Mouse (Mus musculus) neural tube, embryonic 11.5 days (tissue): ENCODE data around the gene Galc. TPM values are rescaled to one million over a fixed set of nuclear protein-coding genes. Genes with fewer than 3 reads are reported as not detected.

Experiments
- ATAC-seq: fragments of 200-750 bp; cut with Nextera tagmentation; 2 replicates; pipeline ENCODE4 v1.8.0; 2017; ENCODE audit warnings: moderate number of reproducible peaks, mild to moderate bottlenecking, moderate TSS enrichment, moderate library complexity; ENCODE audit not compliant: insufficient read depth, low FRiP score, low TSS enrichment
- DNase-seq: peaks from one replicate; pipeline ENCODE4 v3.0.0-alpha.2; 2015; ENCODE audit warnings: low spot score
- H3K27ac ChIP-seq: fragments of 300-500 bp; sonication (generic); 2 replicates; pipeline ENCODE4 v1.5.1; 2014; ENCODE audit warnings: low read depth, mild to moderate bottlenecking, low read length
- H3K27me3 ChIP-seq: fragments of 300-500 bp; sonication (generic); 2 replicates; pipeline ENCODE4 v1.6.1; 2014; ENCODE audit warnings: mild to moderate bottlenecking, low read length, mixed read lengths; ENCODE audit not compliant: control insufficient read depth, insufficient read depth
- H3K36me3 ChIP-seq: fragments of 300-500 bp; sonication (generic); 2 replicates; pipeline ENCODE4 v1.6.1; 2014; ENCODE audit warnings: mild to moderate bottlenecking, low read length, moderate library complexity, mixed read lengths; ENCODE audit not compliant: control insufficient read depth, insufficient read depth
- H3K4me1 ChIP-seq: fragments of 300-500 bp; sonication (generic); 2 replicates; pipeline ENCODE4 v1.6.1; 2014; ENCODE audit warnings: low read length, mixed read lengths; ENCODE audit not compliant: control insufficient read depth, insufficient read depth
- H3K4me2 ChIP-seq: fragments of 300-500 bp; sonication (generic); 2 replicates; pipeline ENCODE4 v1.6.1; 2014; ENCODE audit warnings: low read depth, mild to moderate bottlenecking, moderate library complexity
- H3K4me3 ChIP-seq: fragments of 300-500 bp; sonication (generic); 2 replicates; pipeline ENCODE4 v1.5.1; 2014; ENCODE audit warnings: low read depth, low read length
- H3K9ac ChIP-seq: fragments of 300-500 bp; sonication (generic); 2 replicates; pipeline ENCODE4 v1.6.1; 2014; ENCODE audit warnings: mild to moderate bottlenecking, low read length
- H3K9me3 ChIP-seq: fragments of 300-500 bp; sonication (generic); 2 replicates; pipeline ENCODE4 v1.6.1; 2016; ENCODE audit warnings: low read length; ENCODE audit not compliant: control insufficient read depth
- WGBS: fragments of 180-500 bp; shearing (Covaris S2); extraction: QIAGEN DNeasy Blood & Tissue Kit; methylation state at CpG from one replicate; pipeline ENCODE4 v1.1.7; 2014; 5-methylcytosine and 5-hydroxymethylcytosine counted together
- polyA plus RNA-seq: library from polyadenylated mRNA; unstranded; fragments of >200 nt; fragmentation: Nextera tagmentation; extraction: Ambion mirVana; gene quantifications from 2 replicates; pipeline ENCODE4 v1.2.1, GENCODE M21; 2014

Gene Galc
- polyA plus RNA-seq, 1 experiment from 2014 or later = 15.0 TPM

- no peak overlapping the region for H3K27ac ChIP-seq
- H3K4me2 ChIP-seq = no peak overlapping the region
- no peaks in the 10 kb centered on the region for H3K9me3 ChIP-seq
- no peak for DNase-seq
- H3K4me1 ChIP-seq = no peaks in the 10 kb centered on the region
- no peak overlapping the region for H3K9ac ChIP-seq
- no peak for ATAC-seq
- no peaks in the 10 kb centered on the region for H3K27me3 ChIP-seq
- no peak overlapping the region for H3K4me3 ChIP-seq
- 93% methylated on average over 16 of the region's 16 CpGs for WGBS
- no peaks in the 10 kb centered on the region for H3K36me3 ChIP-seq
Observed at GRCm38 (mm10) chr12:98180235-98180800, 78.9 kb downstream of the Galc start.

- ATAC-seq = no peak
- DNase-seq = no peak
- Histone ChIP-seq H3K4me3 (no peak overlapping the region), H3K4me2 (no peak overlapping the region), H3K27ac (no peak overlapping the region), H3K9ac (no peak overlapping the region), H3K27me3 (no peaks in the 10 kb centered on the region), H3K4me1 (no peaks in the 10 kb centered on the region), H3K9me3 (no peaks in the 10 kb centered on the region), H3K36me3 (no peaks in the 10 kb centered on the region)
- 76% methylated on average over 1 of the region's 1 CpGs for WGBS
Observed at GRCm38 (mm10) chr12:98179496-98179895, 79.8 kb downstream of the Galc start.

GRCm38 (mm10) chr12:98176632-98177031, 82.6 kb downstream of the Galc start:
- Histone ChIP-seq H3K27me3 (no peaks in the 10 kb centered on the region), H3K4me2 (no peak overlapping the region), H3K9ac (no peak overlapping the region), H3K9me3 (no peaks in the 10 kb centered on the region), H3K36me3 (no peaks in the 10 kb centered on the region), H3K4me1 (no peaks in the 10 kb centered on the region), H3K27ac (no peak overlapping the region), H3K4me3 (no peak overlapping the region)
- DNase-seq (no peak), ATAC-seq (no peak)
- 91% methylated on average over 2 of the region's 2 CpGs for WGBS

- H3K27ac ChIP-seq = no peak overlapping the region
- H3K36me3 ChIP-seq = no peaks in the 10 kb centered on the region
- 83% methylated on average over 3 of the region's 3 CpGs for WGBS
- no peak overlapping the region for H3K9ac ChIP-seq
- H3K4me3 ChIP-seq = no peak overlapping the region
- H3K4me2 ChIP-seq = no peak overlapping the region
- ATAC-seq (no peak), DNase-seq (no peak)
- H3K9me3 ChIP-seq = no peaks in the 10 kb centered on the region
- H3K27me3 ChIP-seq = no peaks in the 10 kb centered on the region
- peaks cover 5% of the 10 kb centered on the region; the same call in 1 of the 2 replicates for H3K4me1 ChIP-seq
Observed at GRCm38 (mm10) chr12:98161901-98162300, 97.4 kb downstream of the Galc start.

GRCm38 (mm10) chr12:98160867-98161266, 98.4 kb downstream of the Galc start:
- Histone ChIP-seq H3K9me3 (no peaks in the 10 kb centered on the region), H3K4me1 (peaks cover 5% of the 10 kb centered on the region; the same call in 1 of the 2 replicates), H3K4me2 (no peak overlapping the region), H3K27me3 (no peaks in the 10 kb centered on the region), H3K27ac (no peak overlapping the region), H3K4me3 (no peak overlapping the region), H3K9ac (no peak overlapping the region), H3K36me3 (no peaks in the 10 kb centered on the region)
- ATAC-seq (no peak), DNase-seq (no peak)
- 67% methylated on average over 6 of the region's 6 CpGs for WGBS

Other genes starting within 250 kb of the Galc start
- gene Gpr65, start 9.2 kb upstream of the Galc start, polyA plus RNA-seq = 0.74 and 0.93 TPM in 2 replicates